Mouse (Mus musculus) embryonic fibroblast, embryonic 13.5 days (primary cell): ENCODE measurements at regions not wholly inside any gene's neighbourhood (a gene's known extent, or its start where the extent isn't known, plus 50 kb on each side); places are given as distances from the start of the nearest gene placed in this dataset.
"Not testable (repeated sequence)": the region's sequence is repeated elsewhere in the genome, so short reads cannot be mapped to it uniquely, and the experiment has no call there.

ENCODE experiments used
- H3K27ac ChIP-seq: 2 replicates; pipeline ENCODE4 v1.5.1; 2012; ENCODE audit warnings: low read length, control low read depth, inconsistent platforms; ENCODE audit not compliant: insufficient read depth
- H3K4me1 ChIP-seq: 2 replicates; pipeline ENCODE4 v1.6.1; 2011; ENCODE audit warnings: low read length; ENCODE audit not compliant: control insufficient read depth, insufficient read depth
- H3K4me3 ChIP-seq: 2 replicates; pipeline ENCODE4 v1.5.1; 2011; ENCODE audit warnings: mild to moderate bottlenecking, control low read depth, low read length; ENCODE audit not compliant: insufficient read depth
- CTCF ChIP-seq: IDR thresholded peaks from 2 replicates; pipeline ENCODE4 v1.5.1; 2011; ENCODE audit warnings: mild to moderate bottlenecking, control low read depth, low read length, moderate library complexity, borderline replicate concordance; ENCODE audit not compliant: insufficient read depth
- POLR2A ChIP-seq: IDR thresholded peaks from 2 replicates; pipeline ENCODE4 v1.6.1; 2011; ENCODE audit warnings: low read depth, mild to moderate bottlenecking, control low read depth, low read length, moderate library complexity

- TF ChIP-seq CTCF (no peak), POLR2A (no peak)
- no peaks in the 10 kb centered on the region for H3K4me1 ChIP-seq
- H3K4me3 ChIP-seq = no peak overlapping the region
- no peak overlapping the region for H3K27ac ChIP-seq
Observed at GRCm38 (mm10) chr6:140231537-140231936, 190.3 kb upstream of the Plcz1 start.

DNA sequence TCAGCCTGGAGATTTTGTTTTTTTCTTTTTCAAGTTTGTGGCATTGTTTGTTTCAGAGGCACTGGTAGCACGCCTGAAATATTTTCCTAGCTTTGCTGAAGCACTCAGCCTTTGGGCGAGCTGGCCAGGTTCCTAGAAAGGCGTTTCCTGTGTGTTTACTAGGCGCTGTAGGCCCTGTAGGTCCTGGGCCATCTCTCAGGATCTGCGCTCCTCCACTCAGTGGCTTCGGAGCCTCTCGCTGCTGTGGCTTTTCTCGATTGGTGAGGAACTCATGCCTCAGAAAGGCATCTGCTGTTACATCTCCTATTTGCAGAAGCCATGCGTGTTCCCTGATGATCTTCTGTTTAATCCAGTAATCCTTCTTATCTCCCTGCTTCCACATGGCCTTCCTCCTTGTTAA is 188.0 kb upstream of the Plcz1 start:
- H3K4me3 ChIP-seq = no peak overlapping the region
- no peaks in the 10 kb centered on the region for H3K4me1 ChIP-seq
- no peak overlapping the region for H3K27ac ChIP-seq
- TF ChIP-seq POLR2A = no peak
- no peak for TF ChIP-seq CTCF

DNA sequence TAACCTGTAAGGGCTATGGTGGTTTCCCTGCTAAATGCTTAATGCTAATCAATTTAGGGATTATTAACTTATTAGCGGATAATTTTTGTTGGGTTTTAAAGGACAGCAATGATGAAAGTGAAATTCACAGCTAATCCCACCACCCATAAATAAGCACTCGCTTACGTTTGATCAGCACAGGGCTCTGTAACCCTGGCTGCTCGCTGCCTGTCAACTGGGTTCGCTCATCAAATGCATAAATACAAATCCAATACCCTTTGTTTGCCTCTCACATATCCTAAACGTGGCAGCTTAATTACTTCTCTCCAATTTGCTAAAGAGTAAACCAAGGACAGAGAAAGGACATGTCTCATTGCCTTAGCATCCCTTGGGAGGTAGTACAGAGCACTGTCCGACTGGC is 187.5 kb upstream of the Plcz1 start:
- no peak overlapping the region for H3K4me3 ChIP-seq
- no peak for TF ChIP-seq CTCF
- no peak for TF ChIP-seq POLR2A
- H3K4me1 ChIP-seq = no peaks in the 10 kb centered on the region
- no peak overlapping the region for H3K27ac ChIP-seq

GRCm38 (mm10) chr6:140222534-140223324 is 181.5 kb upstream of the Plcz1 start:
- no peak for TF ChIP-seq POLR2A
- H3K4me1 ChIP-seq = no peaks in the 10 kb centered on the region
- no peak overlapping the region for H3K4me3 ChIP-seq
- H3K27ac ChIP-seq = no peak overlapping the region

- TF ChIP-seq POLR2A (no peak), CTCF (no peak)
- no peaks in the 10 kb centered on the region for H3K4me1 ChIP-seq
- no peak overlapping the region for H3K27ac ChIP-seq
- no peak overlapping the region for H3K4me3 ChIP-seq
Observed at GRCm38 (mm10) chr6:140221653-140222272, 180.5 kb upstream of the Plcz1 start.

GRCm38 (mm10) chr6:140218789-140219188 is 177.5 kb upstream of the Plcz1 start:
- H3K4me3 ChIP-seq = no peak overlapping the region
- no peak for TF ChIP-seq POLR2A
- no peak for TF ChIP-seq CTCF
- H3K4me1 ChIP-seq = no peaks in the 10 kb centered on the region
- no peak overlapping the region for H3K27ac ChIP-seq

DNA sequence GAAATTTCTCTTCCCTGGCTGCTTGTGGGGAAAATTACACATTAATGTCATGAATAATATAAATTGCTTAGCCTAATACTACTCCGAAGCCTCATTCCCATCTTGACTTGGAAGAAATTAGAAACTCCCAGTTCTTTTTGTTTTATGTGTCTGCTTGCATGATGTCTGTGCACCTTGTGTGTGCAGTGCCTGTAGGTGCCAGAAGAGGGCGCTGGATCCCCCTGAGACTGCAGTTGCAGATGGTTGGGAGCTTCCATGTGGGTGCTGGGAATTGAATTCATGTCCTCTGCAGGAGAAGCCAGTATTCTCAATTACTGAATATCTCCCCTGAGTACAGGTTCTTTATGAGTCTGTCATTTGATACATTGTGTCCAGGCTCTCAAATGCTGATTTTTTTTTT is 171.1 kb upstream of the Plcz1 start:
- H3K27ac ChIP-seq = no peak overlapping the region
- TF ChIP-seq CTCF (no peak), POLR2A (no peak)
- no peaks in the 10 kb centered on the region for H3K4me1 ChIP-seq
- no peak overlapping the region for H3K4me3 ChIP-seq

- H3K27ac ChIP-seq = no peak overlapping the region
Observed at GRCm38 (mm10) chr6:140210141-140210540, 168.9 kb upstream of the Plcz1 start.

GRCm38 (mm10) chr6:140209083-140209482 is 167.8 kb upstream of the Plcz1 start:
- no peak for TF ChIP-seq POLR2A
- no peak for TF ChIP-seq CTCF
- Histone ChIP-seq H3K4me1 (no peaks in the 10 kb centered on the region), H3K4me3 (no peak overlapping the region)

More at GRCm38 (mm10) chr6:140210141-140210540, 168.9 kb upstream of the Plcz1 start:
- TF ChIP-seq CTCF (no peak), POLR2A (no peak)
- Histone ChIP-seq H3K4me1 (no peaks in the 10 kb centered on the region), H3K4me3 (no peak overlapping the region)

DNA sequence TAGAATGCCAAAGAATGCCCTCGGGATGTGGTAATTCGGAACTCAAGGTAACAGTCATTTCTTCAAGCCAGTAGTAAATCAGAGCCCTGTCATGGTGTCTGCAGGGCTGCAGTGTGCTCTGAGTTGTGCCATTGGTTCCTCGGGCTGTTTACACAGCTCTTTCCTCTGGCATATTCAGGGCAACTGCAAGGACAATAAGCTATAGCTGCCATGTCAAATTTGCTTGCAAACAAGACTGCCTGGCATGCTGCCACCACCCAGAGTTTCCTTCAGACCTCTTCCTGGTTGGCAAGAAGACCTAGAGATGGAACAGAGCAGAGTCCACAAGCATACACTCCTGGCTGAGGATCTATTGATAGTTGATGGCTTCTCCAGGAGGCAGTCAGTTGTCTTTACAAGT is 167.1 kb upstream of the Plcz1 start:
- Histone ChIP-seq H3K27ac (no peak overlapping the region), H3K4me1 (no peaks in the 10 kb centered on the region), H3K4me3 (no peak overlapping the region)
- TF ChIP-seq CTCF = no peak
- TF ChIP-seq POLR2A = no peak

More at GRCm38 (mm10) chr6:140209083-140209482, 167.8 kb upstream of the Plcz1 start:
- H3K27ac ChIP-seq = no peak overlapping the region

- H3K27ac ChIP-seq, H3K4me3 ChIP-seq, H3K4me1 ChIP-seq: not testable (repeated sequence)
Observed at GRCm38 (mm10) chr6:140206676-140207075, 165.4 kb upstream of the Plcz1 start.
